Mouse (Mus musculus) E14TG2a.4 (cell line): ENCODE measurements around the gene Hpcal1.

ENCODE experiments used
- CTCF ChIP-seq: conservative IDR thresholded peaks from 2 replicates; pipeline ENCODE4 v1.5.1; 2014; ENCODE audit warnings: low read length
- NANOG ChIP-seq: IDR thresholded peaks from 2 replicates; pipeline ENCODE4 v1.6.1; 2014; ENCODE audit warnings: borderline replicate concordance, low read length, mixed read lengths
- POU5F1 ChIP-seq: IDR thresholded peaks from 2 replicates; pipeline ENCODE4 v1.6.1; 2014; ENCODE audit warnings: low read length, borderline replicate concordance

DNA sequence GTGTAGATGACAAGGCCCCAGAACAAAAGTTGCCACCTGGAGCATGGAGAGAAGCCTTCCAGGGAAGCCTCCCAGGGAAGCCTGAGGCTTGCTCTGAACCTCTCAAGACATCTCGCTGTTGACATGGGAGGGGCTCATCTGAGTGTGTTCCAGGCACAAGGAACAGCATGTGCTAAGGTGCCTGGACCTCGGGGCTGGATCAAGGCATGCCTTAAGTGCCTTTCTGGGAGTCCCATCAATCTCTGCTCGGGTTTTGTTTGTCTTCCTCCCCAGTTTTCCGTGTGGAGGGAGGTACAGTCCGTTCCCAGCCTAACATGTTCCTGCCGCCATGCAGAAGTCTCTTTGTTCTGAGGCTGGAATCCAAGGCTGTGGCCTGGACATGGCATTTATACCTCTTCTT lies 33.3 kb downstream of the Hpcal1 start:
- TF ChIP-seq CTCF = no peak
- no peak for TF ChIP-seq POU5F1
- TF ChIP-seq NANOG = no peak
